Mouse (Mus musculus) stomach, embryonic 14.5 days (tissue): Measurements from ENCODE around the gene Sgtb. TPM values are rescaled to one million over a fixed set of nuclear protein-coding genes. Genes with fewer than 3 reads are reported as not detected.

Source experiments
- ATAC-seq: fragments of 200-750 bp; cut with Nextera tagmentation; 2 replicates; pipeline ENCODE4 v1.8.0; 2017; ENCODE audit warnings: low read depth, moderate TSS enrichment; ENCODE audit not compliant: insufficient number of reproducible peaks, insufficient read depth, low FRiP score
- H3K27ac ChIP-seq: fragments of 300-500 bp; sonication (generic); 2 replicates; pipeline ENCODE4 v1.5.1; 2014; ENCODE audit warnings: mild to moderate bottlenecking, low read length, moderate library complexity, mixed read lengths
- H3K27me3 ChIP-seq: fragments of 300-500 bp; sonication (generic); 2 replicates; pipeline ENCODE4 v1.6.1; 2014; ENCODE audit warnings: low read length, control low read depth, mixed read lengths; ENCODE audit not compliant: control insufficient read depth, insufficient read depth
- H3K36me3 ChIP-seq: fragments of 300-500 bp; sonication (generic); 2 replicates; pipeline ENCODE4 v1.6.1; 2014; ENCODE audit warnings: mild to moderate bottlenecking, control low read depth, low read length, moderate library complexity, mixed read lengths; ENCODE audit not compliant: control insufficient read depth, insufficient read depth
- H3K4me1 ChIP-seq: fragments of 300-500 bp; sonication (generic); 2 replicates; pipeline ENCODE4 v1.6.1; 2014; ENCODE audit warnings: low read length, control low read depth, mixed read lengths; ENCODE audit not compliant: control insufficient read depth, insufficient read depth
- H3K4me2 ChIP-seq: fragments of 300-500 bp; sonication (generic); replicated peaks from 2 replicates; pipeline ENCODE4 v1.6.1; 2014; ENCODE audit warnings: low read depth, low read length, control low read depth
- H3K4me3 ChIP-seq: fragments of 300-500 bp; sonication (generic); 2 replicates; pipeline ENCODE4 v1.5.1; 2014; ENCODE audit warnings: low read depth, low read length, control low read depth
- H3K9ac ChIP-seq: fragments of 300-500 bp; sonication (generic); replicated peaks from 2 replicates; pipeline ENCODE4 v1.6.1; 2014; ENCODE audit warnings: low read depth, mild to moderate bottlenecking, control low read depth, low read length, moderate library complexity, mixed read lengths
- H3K9me3 ChIP-seq: fragments of 300-500 bp; sonication (generic); 2 replicates; pipeline ENCODE4 v1.6.1; 2016; ENCODE audit warnings: low read depth, low read length, control low read depth; ENCODE audit not compliant: control insufficient read depth
- WGBS: fragments of 180-500 bp; shearing (Covaris S2); extraction: QIAGEN DNeasy Blood & Tissue Kit; methylation state at CpG from one replicate; pipeline ENCODE4 v1.1.7; 2014; 5-methylcytosine and 5-hydroxymethylcytosine counted together
- polyA plus RNA-seq: library from polyadenylated mRNA; unstranded; fragments of >200 nt; fragmentation: Nextera tagmentation; extraction: Ambion mirVana; gene quantifications from 2 replicates; pipeline ENCODE4 v1.2.1, GENCODE M21; 2014

Gene Sgtb
- polyA plus RNA-seq, 1 experiment from 2014 or later: 6.0 TPM

GRCm38 (mm10) chr13:104145646-104146045 lies 36.1 kb downstream of the Sgtb start:
- no peak overlapping the region for H3K4me2 ChIP-seq
- H3K4me3 ChIP-seq: no peak overlapping the region
- no peak overlapping the region for H3K9ac ChIP-seq
- no peak overlapping the region for H3K27ac ChIP-seq
- H3K27me3 ChIP-seq: no peaks in the 10 kb centered on the region
- H3K4me1 ChIP-seq: no peaks in the 10 kb centered on the region
- no peaks in the 10 kb centered on the region for H3K9me3 ChIP-seq
- ATAC-seq: no peak
- peaks cover 59% of the 10 kb centered on the region for H3K36me3 ChIP-seq
- whole genome bisulfite sequencing: 90% methylated on average over 3 of the region's 3 CpGs

- no peak overlapping the region for H3K4me3 ChIP-seq
- no peak overlapping the region for H3K27ac ChIP-seq
- H3K36me3 ChIP-seq: peaks cover 12% of the 10 kb centered on the region
- ATAC-seq: no peak
- WGBS: 94% methylated on average over 5 of the region's 5 CpGs
- no peaks in the 10 kb centered on the region for H3K9me3 ChIP-seq
- H3K27me3 ChIP-seq: no peaks in the 10 kb centered on the region
- H3K9ac ChIP-seq: no peak overlapping the region
- H3K4me2 ChIP-seq: no peak overlapping the region
- H3K4me1 ChIP-seq: no peaks in the 10 kb centered on the region
Observed at GRCm38 (mm10) chr13:104154180-104154579, 44.6 kb downstream of the Sgtb start.

GRCm38 (mm10) chr13:104155106-104155505 lies 45.6 kb downstream of the Sgtb start:
- Histone ChIP-seq H3K27me3 (no peaks in the 10 kb centered on the region), H3K9me3 (no peaks in the 10 kb centered on the region), H3K4me3 (no peak overlapping the region), H3K36me3 (peaks cover 14% of the 10 kb centered on the region), H3K4me1 (no peaks in the 10 kb centered on the region), H3K27ac (no peak overlapping the region), H3K9ac (no peak overlapping the region), H3K4me2 (no peak overlapping the region)
- ATAC-seq: no peak
- 88% methylated on average over 7 of the region's 7 CpGs for whole genome bisulfite sequencing

- Histone ChIP-seq H3K27me3 (no peaks in the 10 kb centered on the region), H3K4me3 (no peak overlapping the region), H3K27ac (no peak overlapping the region), H3K9ac (no peak overlapping the region), H3K4me1 (no peaks in the 10 kb centered on the region), H3K4me2 (no peak overlapping the region), H3K9me3 (no peaks in the 10 kb centered on the region), H3K36me3 (peaks cover 18% of the 10 kb centered on the region)
- no peak for ATAC-seq
- 67% methylated on average over 1 of the region's 1 CpGs for WGBS
Observed at GRCm38 (mm10) chr13:104155686-104156085, 46.1 kb downstream of the Sgtb start.

- Histone ChIP-seq H3K27ac (no peak overlapping the region), H3K4me2 (no peak overlapping the region), H3K4me1 (0 out of 2 replicates have a peak, but pooled peaks cover 6% of the 10 kb centered on the region), H3K4me3 (no peak overlapping the region), H3K27me3 (no peaks in the 10 kb centered on the region), H3K36me3 (peaks cover 6% of the 10 kb centered on the region), H3K9me3 (no peaks in the 10 kb centered on the region), H3K9ac (no peak overlapping the region)
- no peak for ATAC-seq
- WGBS: 82% methylated on average over 5 of the region's 5 CpGs
Observed at GRCm38 (mm10) chr13:104171711-104172110, 62.2 kb downstream of the Sgtb start.

GRCm38 (mm10) chr13:104172498-104172897 lies 63.0 kb downstream of the Sgtb start:
- H3K9ac ChIP-seq: no peak overlapping the region
- H3K4me1 ChIP-seq: 0 out of 2 replicates have a peak, but pooled peaks cover 6% of the 10 kb centered on the region
- H3K9me3 ChIP-seq: no peaks in the 10 kb centered on the region
- peaks cover 3% of the 10 kb centered on the region for H3K36me3 ChIP-seq
- H3K27me3 ChIP-seq: no peaks in the 10 kb centered on the region
- H3K27ac ChIP-seq: no peak overlapping the region
- no peak for ATAC-seq
- H3K4me2 ChIP-seq: no peak overlapping the region
- no peak overlapping the region for H3K4me3 ChIP-seq

GRCm38 (mm10) chr13:104176874-104177273 lies 67.3 kb downstream of the Sgtb start:
- no peak overlapping the region for H3K27ac ChIP-seq
- peak overlapping the region; percentile 69 for H3K4me2 ChIP-seq
- 48% methylated on average over 3 of the region's 3 CpGs for WGBS
- no peaks in the 10 kb centered on the region for H3K27me3 ChIP-seq
- H3K4me1 ChIP-seq: peaks cover 11% of the 10 kb centered on the region; the same call in 1 of the 2 replicates
- peaks cover 11% of the 10 kb centered on the region for H3K36me3 ChIP-seq
- H3K4me3 ChIP-seq: peak overlapping the region; percentile 83
- no peaks in the 10 kb centered on the region for H3K9me3 ChIP-seq
- 0 out of 2 replicates have a peak overlapping the region, but pooled peaks have one; percentile 57 for H3K9ac ChIP-seq
- ATAC-seq: no peak

- peaks cover 11% of the 10 kb centered on the region for H3K36me3 ChIP-seq
- H3K9ac ChIP-seq: peak within 1 kb of the TSS; percentile 60
- ATAC-seq: peak; percentile 86
- WGBS: under 1% methylated on average over 32 of the region's 32 CpGs
- peak within 1 kb of the TSS; percentile 85 for H3K27ac ChIP-seq
- H3K4me2 ChIP-seq: peak within 1 kb of the TSS; percentile 69
- peak within 1 kb of the TSS; percentile 83 for H3K4me3 ChIP-seq
- no peaks in the 10 kb centered on the region for H3K9me3 ChIP-seq
- H3K27me3 ChIP-seq: no peaks in the 10 kb centered on the region
- peaks cover 8% of the 10 kb centered on the region; the same call in 1 of the 2 replicates for H3K4me1 ChIP-seq
Observed at GRCm38 (mm10) chr13:104177796-104178649, 68.5 kb downstream of the Sgtb start, which contains the start of gene Trappc13. Gene Trappc13 (minus strand): TSS chr13:104178469.
